Mouse (Mus musculus): Measurements from ENCODE around the gene Zbtb49. TPM values are rescaled to one million over a fixed set of nuclear protein-coding genes. Genes with fewer than 3 reads are reported as not detected.

Gene Zbtb49
- polyA plus RNA-seq, 1 experiment from 2014 or later, result 6.7 TPM

GRCm38 (mm10) chr5:38241966-38242365, 21.7 kb upstream of the Zbtb49 start:
- WGBS (ENCODE audit: insufficient replicate concordance), result 79% methylated on average over 6 of the region's 6 CpGs
- no peaks in the 10 kb centered on the region for H3K9me3 ChIP-seq (replicated peaks; ENCODE audit: control insufficient read depth, low read length)
- no peak overlapping the region for H3K4me3 ChIP-seq (ENCODE audit: low read depth, low read length)
- H3K27ac ChIP-seq (ENCODE audit: low read depth, low read length), result no peak overlapping the region
- H3K27me3 ChIP-seq (ENCODE audit: control insufficient read depth, insufficient read depth, low read length), result no peaks in the 10 kb centered on the region
- H3K4me2 ChIP-seq, result no peak overlapping the region
- no peaks in the 10 kb centered on the region for H3K4me1 ChIP-seq (ENCODE audit: control insufficient read depth, insufficient read depth, low read length)
- no peaks in the 10 kb centered on the region for H3K36me3 ChIP-seq (ENCODE audit: control insufficient read depth, insufficient read depth, low read length)
- no peak overlapping the region for H3K9ac ChIP-seq (ENCODE audit: low read depth, low read length)
- no peak for ATAC-seq (replicated peaks; ENCODE audit: insufficient number of reproducible peaks, low FRiP score, low TSS enrichment)

GRCm38 (mm10) chr5:38241473-38241834, 21.2 kb upstream of the Zbtb49 start:
- ATAC-seq (replicated peaks; ENCODE audit: insufficient number of reproducible peaks, low FRiP score, low TSS enrichment), result no peak
- no peak overlapping the region for H3K27ac ChIP-seq (ENCODE audit: low read depth, low read length)
- H3K9me3 ChIP-seq (replicated peaks; ENCODE audit: control insufficient read depth, low read length), result no peaks in the 10 kb centered on the region
- H3K4me3 ChIP-seq (ENCODE audit: low read depth, low read length), result no peak overlapping the region
- no peak overlapping the region for H3K9ac ChIP-seq (ENCODE audit: low read depth, low read length)
- 84% methylated on average over 3 of the region's 3 CpGs for WGBS (ENCODE audit: insufficient replicate concordance)
- no peak overlapping the region for H3K4me2 ChIP-seq
- H3K36me3 ChIP-seq (ENCODE audit: control insufficient read depth, insufficient read depth, low read length), result no peaks in the 10 kb centered on the region
- H3K4me1 ChIP-seq (ENCODE audit: control insufficient read depth, insufficient read depth, low read length), result no peaks in the 10 kb centered on the region
- no peaks in the 10 kb centered on the region for H3K27me3 ChIP-seq (ENCODE audit: control insufficient read depth, insufficient read depth, low read length)

GRCm38 (mm10) chr5:38240727-38241472, 20.6 kb upstream of the Zbtb49 start:
- Histone ChIP-seq H3K27me3 (ENCODE audit: control insufficient read depth, insufficient read depth, low read length) (no peaks in the 10 kb centered on the region), H3K9me3 (replicated peaks; ENCODE audit: control insufficient read depth, low read length) (no peaks in the 10 kb centered on the region), H3K4me3 (ENCODE audit: low read depth, low read length) (no peak overlapping the region), H3K27ac (ENCODE audit: low read depth, low read length) (no peak overlapping the region), H3K4me1 (ENCODE audit: control insufficient read depth, insufficient read depth, low read length) (no peaks in the 10 kb centered on the region), H3K9ac (ENCODE audit: low read depth, low read length) (no peak overlapping the region), H3K4me2 (no peak overlapping the region), H3K36me3 (ENCODE audit: control insufficient read depth, insufficient read depth, low read length) (no peaks in the 10 kb centered on the region)
- no peak for ATAC-seq (replicated peaks; ENCODE audit: insufficient number of reproducible peaks, low FRiP score, low TSS enrichment)
- 64% methylated on average over 5 of the region's 5 CpGs for WGBS (ENCODE audit: insufficient replicate concordance)

- Histone ChIP-seq H3K27me3 (ENCODE audit: control insufficient read depth, insufficient read depth, low read length) (no peaks in the 10 kb centered on the region), H3K4me3 (ENCODE audit: low read depth, low read length) (no peak overlapping the region), H3K27ac (ENCODE audit: low read depth, low read length) (no peak overlapping the region), H3K4me2 (no peak overlapping the region), H3K9me3 (replicated peaks; ENCODE audit: control insufficient read depth, low read length) (no peaks in the 10 kb centered on the region), H3K4me1 (ENCODE audit: control insufficient read depth, insufficient read depth, low read length) (no peaks in the 10 kb centered on the region), H3K9ac (ENCODE audit: low read depth, low read length) (no peak overlapping the region), H3K36me3 (ENCODE audit: control insufficient read depth, insufficient read depth, low read length) (peaks cover 11% of the 10 kb centered on the region)
- no peak for ATAC-seq (replicated peaks; ENCODE audit: insufficient number of reproducible peaks, low FRiP score, low TSS enrichment)
- WGBS (ENCODE audit: insufficient replicate concordance), result 84% methylated on average over 2 of the region's 2 CpGs
Measured at GRCm38 (mm10) chr5:38236627-38237026, 16.4 kb upstream of the Zbtb49 start.

- WGBS (ENCODE audit: insufficient replicate concordance), result 75% methylated on average over 4 of the region's 4 CpGs
Measured at GRCm38 (mm10) chr5:38235422-38235821, 15.2 kb upstream of the Zbtb49 start.

GRCm38 (mm10) chr5:38219771-38220307, 418 bp downstream of the Zbtb49 start:
- no peaks in the 10 kb centered on the region for H3K27me3 ChIP-seq (ENCODE audit: control insufficient read depth, insufficient read depth, low read length)
- under 1% methylated on average over 35 of the region's 35 CpGs for WGBS (ENCODE audit: insufficient replicate concordance)
- peak overlapping the region; percentile 90 for H3K9ac ChIP-seq (ENCODE audit: low read depth, low read length)
- 0 out of 2 replicates have a peak, but pooled peaks cover 3% of the 10 kb centered on the region for H3K36me3 ChIP-seq (ENCODE audit: control insufficient read depth, insufficient read depth, low read length)
- ATAC-seq (replicated peaks; ENCODE audit: insufficient number of reproducible peaks, low FRiP score, low TSS enrichment), result peak; percentile 36
- H3K4me3 ChIP-seq (ENCODE audit: low read depth, low read length), result peak overlapping the region; percentile 91
- peaks cover 10% of the 10 kb centered on the region for H3K4me1 ChIP-seq (ENCODE audit: control insufficient read depth, insufficient read depth, low read length)
- H3K27ac ChIP-seq (ENCODE audit: low read depth, low read length), result peak overlapping the region; percentile 55; the same call in 1 of the 2 replicates
- no peaks in the 10 kb centered on the region for H3K9me3 ChIP-seq (replicated peaks; ENCODE audit: control insufficient read depth, low read length)
- H3K4me2 ChIP-seq, result peak overlapping the region; percentile 95

More at GRCm38 (mm10) chr5:38235422-38235821, 15.2 kb upstream of the Zbtb49 start:
- Histone ChIP-seq H3K4me3 (ENCODE audit: low read depth, low read length) (no peak overlapping the region), H3K9me3 (replicated peaks; ENCODE audit: control insufficient read depth, low read length) (no peaks in the 10 kb centered on the region), H3K4me2 (no peak overlapping the region), H3K27me3 (ENCODE audit: control insufficient read depth, insufficient read depth, low read length) (no peaks in the 10 kb centered on the region), H3K4me1 (ENCODE audit: control insufficient read depth, insufficient read depth, low read length) (no peaks in the 10 kb centered on the region), H3K9ac (ENCODE audit: low read depth, low read length) (no peak overlapping the region), H3K36me3 (ENCODE audit: control insufficient read depth, insufficient read depth, low read length) (peaks cover 16% of the 10 kb centered on the region), H3K27ac (ENCODE audit: low read depth, low read length) (no peak overlapping the region)
- no peak for ATAC-seq (replicated peaks; ENCODE audit: insufficient number of reproducible peaks, low FRiP score, low TSS enrichment)

GRCm38 (mm10) chr5:38213009-38213408, 7.2 kb downstream of the Zbtb49 start:
- Histone ChIP-seq H3K27me3 (ENCODE audit: control insufficient read depth, insufficient read depth, low read length) (no peaks in the 10 kb centered on the region), H3K4me2 (no peak overlapping the region), H3K9me3 (replicated peaks; ENCODE audit: control insufficient read depth, low read length) (no peaks in the 10 kb centered on the region), H3K9ac (ENCODE audit: low read depth, low read length) (no peak overlapping the region), H3K4me1 (ENCODE audit: control insufficient read depth, insufficient read depth, low read length) (no peaks in the 10 kb centered on the region), H3K4me3 (ENCODE audit: low read depth, low read length) (no peak overlapping the region), H3K27ac (ENCODE audit: low read depth, low read length) (no peak overlapping the region), H3K36me3 (ENCODE audit: control insufficient read depth, insufficient read depth, low read length) (peaks cover 15% of the 10 kb centered on the region)
- ATAC-seq (replicated peaks; ENCODE audit: insufficient number of reproducible peaks, low FRiP score, low TSS enrichment), result no peak
- 81% methylated on average over 6 of the region's 6 CpGs for WGBS (ENCODE audit: insufficient replicate concordance)

- no peaks in the 10 kb centered on the region for H3K9me3 ChIP-seq (replicated peaks; ENCODE audit: control insufficient read depth, low read length)
- H3K9ac ChIP-seq (ENCODE audit: low read depth, low read length), result no peak overlapping the region
- no peaks in the 10 kb centered on the region for H3K27me3 ChIP-seq (ENCODE audit: control insufficient read depth, insufficient read depth, low read length)
- H3K4me1 ChIP-seq (ENCODE audit: control insufficient read depth, insufficient read depth, low read length), result no peaks in the 10 kb centered on the region
- ATAC-seq (replicated peaks; ENCODE audit: insufficient number of reproducible peaks, low FRiP score, low TSS enrichment), result no peak
- no peak overlapping the region for H3K4me3 ChIP-seq (ENCODE audit: low read depth, low read length)
- H3K27ac ChIP-seq (ENCODE audit: low read depth, low read length), result no peak overlapping the region
- WGBS (ENCODE audit: insufficient replicate concordance), result 85% methylated on average over 8 of the region's 8 CpGs
- peaks cover 12% of the 10 kb centered on the region for H3K36me3 ChIP-seq (ENCODE audit: control insufficient read depth, insufficient read depth, low read length)
- H3K4me2 ChIP-seq, result no peak overlapping the region
Measured at GRCm38 (mm10) chr5:38211691-38212090, 8.6 kb downstream of the Zbtb49 start.

GRCm38 (mm10) chr5:38208985-38209384, 11.3 kb downstream of the Zbtb49 start:
- WGBS (ENCODE audit: insufficient replicate concordance), result 42% methylated on average over 8 of the region's 8 CpGs
- H3K4me1 ChIP-seq (ENCODE audit: control insufficient read depth, insufficient read depth, low read length), result no peaks in the 10 kb centered on the region
- no peaks in the 10 kb centered on the region for H3K27me3 ChIP-seq (ENCODE audit: control insufficient read depth, insufficient read depth, low read length)
- peaks cover 13% of the 10 kb centered on the region for H3K36me3 ChIP-seq (ENCODE audit: control insufficient read depth, insufficient read depth, low read length)
- H3K9me3 ChIP-seq (replicated peaks; ENCODE audit: control insufficient read depth, low read length), result no peaks in the 10 kb centered on the region
- no peak overlapping the region for H3K4me3 ChIP-seq (ENCODE audit: low read depth, low read length)
- no peak overlapping the region for H3K4me2 ChIP-seq
- H3K27ac ChIP-seq (ENCODE audit: low read depth, low read length), result no peak overlapping the region
- ATAC-seq (replicated peaks; ENCODE audit: insufficient number of reproducible peaks, low FRiP score, low TSS enrichment), result 0 out of 2 replicates have a peak, but pooled peaks have one; percentile 23
- no peak overlapping the region for H3K9ac ChIP-seq (ENCODE audit: low read depth, low read length)
